Mouse (Mus musculus) bone marrow, adult 2 months (tissue): ENCODE data around the gene Cul4a.

ENCODE experiments used
- CTCF ChIP-seq: fragments of 200-500 bp; IDR thresholded peaks from 2 replicates; pipeline ENCODE4 v1.5.1; 2011; ENCODE audit warnings: low read length, control low read depth; ENCODE audit not compliant: control insufficient read depth, insufficient read depth
- POLR2A ChIP-seq: fragments of 200-500 bp; IDR thresholded peaks from 2 replicates; pipeline ENCODE4 v1.6.1; 2011; ENCODE audit warnings: low read depth, mild to moderate bottlenecking, control low read depth, low read length, borderline replicate concordance; ENCODE audit not compliant: control insufficient read depth

DNA sequence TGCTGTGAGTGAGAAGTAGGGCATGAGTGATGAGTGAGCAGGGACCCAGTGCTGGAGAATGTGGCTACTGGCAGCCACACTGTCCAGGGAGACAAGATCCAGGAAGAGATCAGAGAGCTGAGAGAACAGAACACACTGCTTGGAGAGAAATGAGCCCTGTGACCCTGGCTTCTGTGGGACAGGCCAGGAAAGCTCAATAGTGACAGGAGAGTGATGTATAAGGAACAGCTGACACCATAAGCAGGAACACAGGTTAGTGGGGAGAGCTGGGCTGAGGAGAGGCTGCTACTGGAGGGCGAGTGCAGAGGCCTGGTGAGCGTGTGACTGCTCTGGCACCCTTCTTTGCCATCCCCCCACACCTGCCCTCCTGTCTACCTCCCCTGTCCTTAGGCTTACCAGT is 45.5 kb downstream of the Cul4a start:
- TF ChIP-seq CTCF (no peak), POLR2A (no peak)
